Mouse (Mus musculus) kidney, postnatal 0 days (tissue): ENCODE measurements around the gene A3galt2. TPM values are rescaled to one million over a fixed set of nuclear protein-coding genes. Genes with fewer than 3 reads are reported as not detected.

Source experiments
- ATAC-seq: fragments of 200-750 bp; cut with Nextera tagmentation; replicated peaks from 2 replicates; pipeline ENCODE4 v1.8.0; 2017; ENCODE audit warnings: low read depth, moderate number of reproducible peaks, moderate TSS enrichment, moderate library complexity; ENCODE audit not compliant: low FRiP score
- DNase-seq: peaks from one replicate; pipeline ENCODE4 v3.0.0-alpha.2; 2016; ENCODE audit warnings: low spot score
- H3K27ac ChIP-seq: fragments of 300-500 bp; sonication (generic); 2 replicates; pipeline ENCODE4 v1.5.1; 2014; ENCODE audit warnings: mild to moderate bottlenecking
- H3K27me3 ChIP-seq: fragments of 300-500 bp; sonication (generic); 2 replicates; pipeline ENCODE4 v1.6.1; 2014; ENCODE audit warnings: low read length, mixed read lengths; ENCODE audit not compliant: insufficient read depth
- H3K36me3 ChIP-seq: fragments of 300-500 bp; sonication (generic); 2 replicates; pipeline ENCODE4 v1.6.1; 2014; ENCODE audit warnings: low read length, mixed read lengths; ENCODE audit not compliant: insufficient read depth
- H3K4me1 ChIP-seq: fragments of 300-500 bp; sonication (generic); replicated peaks from 2 replicates; pipeline ENCODE4 v1.6.1; 2014; ENCODE audit warnings: antibody characterized with exemption, low read length, mixed read lengths; ENCODE audit not compliant: insufficient read depth
- H3K4me2 ChIP-seq: fragments of 300-500 bp; sonication (generic); 2 replicates; pipeline ENCODE4 v1.6.1; 2014; ENCODE audit warnings: mild to moderate bottlenecking, low read length, moderate library complexity, mixed read lengths
- H3K4me3 ChIP-seq: fragments of 300-500 bp; sonication (generic); replicated peaks from 2 replicates; pipeline ENCODE4 v1.5.1; 2014; ENCODE audit warnings: low read depth, low read length
- H3K9ac ChIP-seq: fragments of 300-500 bp; sonication (generic); 2 replicates; pipeline ENCODE4 v1.6.1; 2014; ENCODE audit warnings: low read depth, low read length
- H3K9me3 ChIP-seq: fragments of 300-500 bp; sonication (generic); replicated peaks from 2 replicates; pipeline ENCODE4 v1.6.1; 2016; ENCODE audit warnings: low read length, inconsistent platforms, mixed read lengths
- CTCF ChIP-seq: IDR thresholded peaks from 2 replicates; pipeline ENCODE4 v1.5.1; 2016; ENCODE audit warnings: antibody characterized with exemption, low read depth, mild to moderate bottlenecking, moderate library complexity
- WGBS: fragments of 180-500 bp; shearing (Covaris S2); extraction: QIAGEN DNeasy Blood & Tissue Kit; methylation state at CpG from one replicate; pipeline ENCODE4 v1.1.7; 2014; 5-methylcytosine and 5-hydroxymethylcytosine counted together
- polyA plus RNA-seq: library from polyadenylated mRNA; unstranded; fragments of >200 nt; fragmentation: Nextera tagmentation; extraction: Ambion mirVana; gene quantifications from 2 replicates; pipeline ENCODE4 v1.2.1, GENCODE M21; 2015

The A3galt2 gene
- polyA plus RNA-seq, 1 experiment from 2014 or later = 0.13 TPM

GRCm38 (mm10) chr4:128723431-128723830, 31.7 kb upstream of the A3galt2 start:
- no peak overlapping the region for H3K27ac ChIP-seq
- H3K27me3 ChIP-seq = no peaks in the 10 kb centered on the region
- no peak overlapping the region for H3K4me3 ChIP-seq
- no peak for TF ChIP-seq CTCF
- no peaks in the 10 kb centered on the region for H3K9me3 ChIP-seq
- H3K9ac ChIP-seq = no peak overlapping the region
- WGBS = 85% methylated on average over 13 of the region's 13 CpGs
- no peak overlapping the region for H3K4me2 ChIP-seq
- H3K36me3 ChIP-seq = 0 out of 2 replicates have a peak, but pooled peaks cover 5% of the 10 kb centered on the region
- H3K4me1 ChIP-seq = peaks cover 18% of the 10 kb centered on the region
- ATAC-seq (no peak), DNase-seq (no peak)

GRCm38 (mm10) chr4:128724059-128724458, 31.1 kb upstream of the A3galt2 start:
- peaks cover 23% of the 10 kb centered on the region for H3K4me1 ChIP-seq
- H3K9me3 ChIP-seq = no peaks in the 10 kb centered on the region
- no peak overlapping the region for H3K27ac ChIP-seq
- H3K4me3 ChIP-seq = no peak overlapping the region
- 78% methylated on average over 7 of the region's 7 CpGs for WGBS
- H3K36me3 ChIP-seq = 0 out of 2 replicates have a peak, but pooled peaks cover 5% of the 10 kb centered on the region
- TF ChIP-seq CTCF = no peak
- H3K9ac ChIP-seq = no peak overlapping the region
- no peak overlapping the region for H3K4me2 ChIP-seq
- ATAC-seq (no peak), DNase-seq (no peak)
- H3K27me3 ChIP-seq = no peaks in the 10 kb centered on the region

GRCm38 (mm10) chr4:128727019-128727720, 28.0 kb upstream of the A3galt2 start:
- TF ChIP-seq CTCF = no peak
- Histone ChIP-seq H3K4me2 (peak overlapping the region; percentile 78), H3K36me3 (0 out of 2 replicates have a peak, but pooled peaks cover 5% of the 10 kb centered on the region), H3K4me1 (peaks cover 29% of the 10 kb centered on the region), H3K9me3 (no peaks in the 10 kb centered on the region), H3K27me3 (no peaks in the 10 kb centered on the region), H3K4me3 (peak overlapping the region; percentile 99), H3K9ac (peak overlapping the region; percentile 100), H3K27ac (peak overlapping the region; percentile 98)
- peak; percentile 84 for DNase-seq
- 4% methylated on average over 58 of the region's 68 CpGs for WGBS
- ATAC-seq = peak; percentile 90

- peak overlapping the region; percentile 78 for H3K4me2 ChIP-seq
- peak; percentile 87 for ATAC-seq
- H3K36me3 ChIP-seq = 0 out of 2 replicates have a peak, but pooled peaks cover 5% of the 10 kb centered on the region
- H3K27me3 ChIP-seq = no peaks in the 10 kb centered on the region
- H3K4me3 ChIP-seq = peak overlapping the region; percentile 99
- H3K9ac ChIP-seq = peak overlapping the region; percentile 100
- WGBS = under 1% methylated on average over 49 of the region's 65 CpGs
- TF ChIP-seq CTCF = no peak
- H3K4me1 ChIP-seq = peaks cover 31% of the 10 kb centered on the region
- H3K9me3 ChIP-seq = no peaks in the 10 kb centered on the region
- peak overlapping the region; percentile 98 for H3K27ac ChIP-seq
- DNase-seq = no peak
These were observed 27.3 kb upstream of the A3galt2 start for GRCm38 (mm10) chr4:128727721-128728430.

- Histone ChIP-seq H3K36me3 (0 out of 2 replicates have a peak, but pooled peaks cover 5% of the 10 kb centered on the region), H3K4me2 (peak overlapping the region; percentile 78), H3K9ac (peak overlapping the region; percentile 100), H3K4me1 (peaks cover 37% of the 10 kb centered on the region), H3K4me3 (peak overlapping the region; percentile 99), H3K27me3 (no peaks in the 10 kb centered on the region), H3K27ac (peak overlapping the region; percentile 98), H3K9me3 (no peaks in the 10 kb centered on the region)
- 0% methylated on average over 5 of the region's 5 CpGs for WGBS
- ATAC-seq = no peak
- no peak for TF ChIP-seq CTCF
- DNase-seq = no peak
These were observed 26.7 kb upstream of the A3galt2 start for GRCm38 (mm10) chr4:128728431-128728851.

GRCm38 (mm10) chr4:128729033-128729708, 26.0 kb upstream of the A3galt2 start:
- Histone ChIP-seq H3K4me1 (peaks cover 43% of the 10 kb centered on the region), H3K27me3 (no peaks in the 10 kb centered on the region), H3K9ac (peak overlapping the region; percentile 100), H3K9me3 (no peaks in the 10 kb centered on the region), H3K4me3 (peak overlapping the region; percentile 99), H3K27ac (peak overlapping the region; percentile 98), H3K4me2 (peak overlapping the region; percentile 78), H3K36me3 (no peaks in the 10 kb centered on the region)
- no peak for DNase-seq
- 5% methylated on average over 15 of the region's 15 CpGs for WGBS
- no peak for TF ChIP-seq CTCF
- no peak for ATAC-seq
